Mouse (Mus musculus): ENCODE measurements around the gene Abhd2. TPM values are rescaled to one million over a fixed set of nuclear protein-coding genes. Genes with fewer than 3 reads are reported as not detected.

The Abhd2 gene
- polyA plus RNA-seq, 1 experiment, result 1.0 TPM

- no peaks in the 10 kb centered on the region for H3K9me3 ChIP-seq (ENCODE audit: control insufficient read depth, low read length)
- no peaks in the 10 kb centered on the region for H3K36me3 ChIP-seq (ENCODE audit: control insufficient read depth)
- H3K4me3 ChIP-seq (replicated peaks), result no peak overlapping the region
- peaks cover 14% of the 10 kb centered on the region for H3K4me1 ChIP-seq (ENCODE audit: control insufficient read depth)
- no peak for TF ChIP-seq TAL1 (IDR thresholded peaks at IDR 0.05; ENCODE audit: low read length)
- TF ChIP-seq GATA1 (IDR thresholded peaks at IDR 0.05; ENCODE audit: low read length), result no peak
- peaks cover 6% of the 10 kb centered on the region for H3K27me3 ChIP-seq (ENCODE audit: control insufficient read depth)
Measured at GRCm38 (mm10) chr7:79258981-79259542, 13.9 kb upstream of the Abhd2 start.

- H3K4me1 ChIP-seq (ENCODE audit: control insufficient read depth), result peaks cover 12% of the 10 kb centered on the region
- H3K9me3 ChIP-seq (ENCODE audit: control insufficient read depth, low read length), result no peaks in the 10 kb centered on the region
- no peak for TF ChIP-seq GATA1 (IDR thresholded peaks at IDR 0.05; ENCODE audit: low read length)
- no peak for TF ChIP-seq TAL1 (IDR thresholded peaks at IDR 0.05; ENCODE audit: low read length)
- peaks cover 6% of the 10 kb centered on the region for H3K27me3 ChIP-seq (ENCODE audit: control insufficient read depth)
- H3K36me3 ChIP-seq (ENCODE audit: control insufficient read depth), result no peaks in the 10 kb centered on the region
- no peak overlapping the region for H3K4me3 ChIP-seq (replicated peaks)
Measured at GRCm38 (mm10) chr7:79262478-79262877, 10.5 kb upstream of the Abhd2 start.

GRCm38 (mm10) chr7:79263776-79264175 lies 9.2 kb upstream of the Abhd2 start:
- H3K4me3 ChIP-seq (replicated peaks), result no peak overlapping the region
- TF ChIP-seq TAL1 (IDR thresholded peaks at IDR 0.05; ENCODE audit: low read length) (no peak), GATA1 (IDR thresholded peaks at IDR 0.05; ENCODE audit: low read length) (no peak)
- peaks cover 25% of the 10 kb centered on the region for H3K4me1 ChIP-seq (ENCODE audit: control insufficient read depth)
- no peaks in the 10 kb centered on the region for H3K36me3 ChIP-seq (ENCODE audit: control insufficient read depth)
- H3K9me3 ChIP-seq (ENCODE audit: control insufficient read depth, low read length), result no peaks in the 10 kb centered on the region
- H3K27me3 ChIP-seq (ENCODE audit: control insufficient read depth), result peaks cover 6% of the 10 kb centered on the region

- no peak for TF ChIP-seq TAL1 (IDR thresholded peaks at IDR 0.05; ENCODE audit: low read length)
- no peak for TF ChIP-seq GATA1 (IDR thresholded peaks at IDR 0.05; ENCODE audit: low read length)
- Histone ChIP-seq H3K4me1 (ENCODE audit: control insufficient read depth) (peaks cover 49% of the 10 kb centered on the region), H3K9me3 (ENCODE audit: control insufficient read depth, low read length) (no peaks in the 10 kb centered on the region)
Measured at GRCm38 (mm10) chr7:79266228-79266627, 6.8 kb upstream of the Abhd2 start.

GRCm38 (mm10) chr7:79267690-79268388 lies 5.2 kb upstream of the Abhd2 start:
- Histone ChIP-seq H3K9me3 (ENCODE audit: control insufficient read depth, low read length) (no peaks in the 10 kb centered on the region), H3K27me3 (ENCODE audit: control insufficient read depth) (0 out of 2 replicates have a peak, but pooled peaks cover 3% of the 10 kb centered on the region), H3K36me3 (ENCODE audit: control insufficient read depth) (no peaks in the 10 kb centered on the region; the same call in 1 of the 2 replicates), H3K4me3 (replicated peaks) (no peak overlapping the region), H3K4me1 (ENCODE audit: control insufficient read depth) (peaks cover 64% of the 10 kb centered on the region)
- TF ChIP-seq GATA1 (IDR thresholded peaks at IDR 0.05; ENCODE audit: low read length) (no peak), TAL1 (IDR thresholded peaks at IDR 0.05; ENCODE audit: low read length) (no peak)

More at GRCm38 (mm10) chr7:79266228-79266627, 6.8 kb upstream of the Abhd2 start:
- H3K27me3 ChIP-seq (ENCODE audit: control insufficient read depth), result peaks cover 6% of the 10 kb centered on the region
- H3K36me3 ChIP-seq (ENCODE audit: control insufficient read depth), result no peaks in the 10 kb centered on the region
- H3K4me3 ChIP-seq (replicated peaks), result no peak overlapping the region

GRCm38 (mm10) chr7:79268897-79269296 lies 4.1 kb upstream of the Abhd2 start:
- H3K4me1 ChIP-seq (ENCODE audit: control insufficient read depth), result peaks cover 71% of the 10 kb centered on the region
- H3K4me3 ChIP-seq (replicated peaks), result peak overlapping the region; percentile 46
- H3K27me3 ChIP-seq (ENCODE audit: control insufficient read depth), result no peaks in the 10 kb centered on the region
- no peaks in the 10 kb centered on the region; the same call in 1 of the 2 replicates for H3K36me3 ChIP-seq (ENCODE audit: control insufficient read depth)
- no peaks in the 10 kb centered on the region for H3K9me3 ChIP-seq (ENCODE audit: control insufficient read depth, low read length)
- no peak for TF ChIP-seq GATA1 (IDR thresholded peaks at IDR 0.05; ENCODE audit: low read length)
- no peak for TF ChIP-seq TAL1 (IDR thresholded peaks at IDR 0.05; ENCODE audit: low read length)

GRCm38 (mm10) chr7:79269411-79269810 lies 3.6 kb upstream of the Abhd2 start:
- Histone ChIP-seq H3K4me3 (replicated peaks) (peak overlapping the region; percentile 46), H3K4me1 (ENCODE audit: control insufficient read depth) (peaks cover 76% of the 10 kb centered on the region), H3K36me3 (ENCODE audit: control insufficient read depth) (peaks cover 3% of the 10 kb centered on the region), H3K9me3 (ENCODE audit: control insufficient read depth, low read length) (no peaks in the 10 kb centered on the region), H3K27me3 (ENCODE audit: control insufficient read depth) (no peaks in the 10 kb centered on the region)
- TF ChIP-seq GATA1 (IDR thresholded peaks at IDR 0.05; ENCODE audit: low read length) (no peak), TAL1 (IDR thresholded peaks at IDR 0.05; ENCODE audit: low read length) (no peak)

GRCm38 (mm10) chr7:79269866-79270265 lies 3.1 kb upstream of the Abhd2 start:
- TF ChIP-seq TAL1 (IDR thresholded peaks at IDR 0.05; ENCODE audit: low read length) (peak; percentile 56; the same call in 2 of the 3 replicates), GATA1 (IDR thresholded peaks at IDR 0.05; ENCODE audit: low read length) (peak; percentile 52; the same call in 1 of the 2 replicates)
- H3K4me3 ChIP-seq (replicated peaks), result peak overlapping the region; percentile 46
- peaks cover 7% of the 10 kb centered on the region for H3K36me3 ChIP-seq (ENCODE audit: control insufficient read depth)
- no peaks in the 10 kb centered on the region for H3K27me3 ChIP-seq (ENCODE audit: control insufficient read depth)
- H3K4me1 ChIP-seq (ENCODE audit: control insufficient read depth), result peaks cover 81% of the 10 kb centered on the region
- no peaks in the 10 kb centered on the region for H3K9me3 ChIP-seq (ENCODE audit: control insufficient read depth, low read length)

- Histone ChIP-seq H3K27me3 (ENCODE audit: control insufficient read depth) (no peaks in the 10 kb centered on the region), H3K36me3 (ENCODE audit: control insufficient read depth) (peaks cover 17% of the 10 kb centered on the region), H3K9me3 (ENCODE audit: control insufficient read depth, low read length) (no peaks in the 10 kb centered on the region), H3K4me3 (replicated peaks) (peak overlapping the region; percentile 44), H3K4me1 (ENCODE audit: control insufficient read depth) (peaks cover 91% of the 10 kb centered on the region)
- TF ChIP-seq GATA1 (IDR thresholded peaks at IDR 0.05; ENCODE audit: low read length) (peak; percentile 45; the same call in 1 of the 2 replicates), TAL1 (IDR thresholded peaks at IDR 0.05; ENCODE audit: low read length) (peak; percentile 44)
Measured at GRCm38 (mm10) chr7:79270961-79271387, 2.0 kb upstream of the Abhd2 start.

Data from erythroblast, embryonic 14.5 days (primary cell).